Mouse (Mus musculus): ENCODE results near the gene Castor1. TPM values are rescaled to one million over a fixed set of nuclear protein-coding genes. Genes with fewer than 3 reads are reported as not detected.

The Castor1 gene
- 25.3 TPM for polyA plus RNA-seq (2017; shearing (Covaris generic))

GRCm38 (mm10) chr11:4217914-4218629 is at the start of gene Castor1:
TSS of gene Castor1 (plus strand) at chr11:4218225.

DNA sequence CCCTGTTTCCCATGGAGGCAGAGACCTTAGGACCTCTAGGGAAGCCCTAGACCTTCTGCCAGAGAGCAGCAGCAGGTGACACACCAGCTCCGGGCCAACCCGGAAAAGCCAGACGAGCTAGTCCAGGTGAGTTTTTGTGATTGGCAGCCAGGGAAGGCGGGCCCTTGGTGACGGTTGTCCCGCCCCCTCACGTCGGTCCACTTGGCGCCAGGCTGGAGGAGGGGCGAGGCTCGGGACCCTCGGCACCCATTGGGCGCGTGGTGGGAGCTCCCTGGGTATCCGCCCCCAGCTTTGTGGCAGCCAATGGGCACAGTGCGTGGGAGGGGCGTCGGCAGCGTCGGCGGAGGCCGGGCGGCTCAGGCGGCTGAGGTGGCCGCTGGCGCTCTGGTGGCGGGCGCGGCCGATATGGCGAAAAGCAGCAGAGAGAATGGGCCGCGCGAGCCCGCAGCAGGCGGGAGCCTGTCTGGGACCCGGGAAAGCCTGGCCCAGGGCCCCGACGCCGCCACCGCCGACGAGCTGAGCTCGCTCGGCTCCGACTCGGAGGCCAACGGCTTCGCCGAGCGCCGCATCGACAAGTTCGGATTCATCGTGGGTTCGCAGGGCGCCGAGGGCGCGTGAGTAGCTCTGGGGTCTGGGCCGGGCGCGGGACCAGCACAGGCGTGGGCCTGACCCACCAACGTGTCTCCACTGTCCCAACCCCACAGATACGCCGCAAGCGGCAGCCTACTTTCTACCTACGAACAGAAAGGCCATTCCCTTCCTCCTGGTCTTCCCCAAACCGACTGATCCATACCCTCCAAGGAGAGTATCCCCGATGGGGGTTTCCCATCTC is 31.3 kb upstream of the Castor1 start, which contains the start of gene Tbc1d10a:
Tbc1d10a (plus strand) TSS at position 304 of the 832 bp plus-strand sequence.

GRCm38 (mm10) chr11:4235665-4236545 is 17.9 kb downstream of the Castor1 start, which contains the start of gene Osm:
TSS of gene Osm (plus strand) at chr11:4236420.

GRCm38 (mm10) chr11:4256846-4257607 is 39.0 kb downstream of the Castor1 start, which contains the start of gene Lif:
TSS of gene Lif (plus strand) at chr11:4257557.

Other genes with a start within 250 kb of the Castor1 start
- 0.45 TPM for gene 4930556J24Rik, start 241.4 kb upstream of the Castor1 start, polyA plus RNA-seq (2017; shearing (Covaris generic))
- not detected for gene Gal3st1, start 234.6 kb upstream of the Castor1 start, polyA plus RNA-seq (2017; shearing (Covaris generic))
- gene Sec14l4, start 186.8 kb upstream of the Castor1 start, polyA plus RNA-seq (2017; shearing (Covaris generic)), result 0.11 TPM
- 0.62 TPM for gene Sec14l3, start 153.4 kb upstream of the Castor1 start, polyA plus RNA-seq (2017; shearing (Covaris generic))
- 0.63 TPM for gene Mtfp1, start 122.8 kb upstream of the Castor1 start, polyA plus RNA-seq (2017; shearing (Covaris generic))
- 0.62 TPM for gene Sec14l2, start 94.8 kb upstream of the Castor1 start, polyA plus RNA-seq (2017; shearing (Covaris generic))
- gene Rnf215, start 83.0 kb upstream of the Castor1 start, polyA plus RNA-seq (2017; shearing (Covaris generic)), result 27.5 TPM
- gene Ccdc157, start 57.9 kb upstream of the Castor1 start, polyA plus RNA-seq (2017; shearing (Covaris generic)), result 7.3 TPM
- gene Sf3a1, start 57.9 kb upstream of the Castor1 start, polyA plus RNA-seq (2017; shearing (Covaris generic)), result 38.1 TPM
- 93.1 TPM for gene Tbc1d10a, start 31.4 kb upstream of the Castor1 start, polyA plus RNA-seq (2017; shearing (Covaris generic))
- gene Osm, start 18.2 kb downstream of the Castor1 start, polyA plus RNA-seq (2017; shearing (Covaris generic)), result 7.5 TPM
- gene Lif, start 39.3 kb downstream of the Castor1 start, polyA plus RNA-seq (2017; shearing (Covaris generic)), result 3.1 TPM
- gene Hormad2, start 222.9 kb downstream of the Castor1 start, polyA plus RNA-seq (2017; shearing (Covaris generic)), result not detected